Mouse (Mus musculus) heart, postnatal 0 days (tissue): ENCODE results near the gene Sp7.

Source experiments
- CTCF ChIP-seq: IDR thresholded peaks from 2 replicates; pipeline ENCODE4 v1.5.1; 2016; ENCODE audit warnings: antibody characterized with exemption, control low read depth, low read depth
- EP300 ChIP-seq: IDR thresholded peaks from 2 replicates; pipeline ENCODE4 v1.6.1; 2016; ENCODE audit warnings: antibody characterized with exemption, low read depth

- TF ChIP-seq CTCF (no peak), EP300 (no peak)
These were observed 33.6 kb upstream of the Sp7 start for GRCm38 (mm10) chr15:102400476-102401045.
